Mouse (Mus musculus) left cerebral cortex, postnatal 36 days (tissue): ENCODE results near the gene Unc5b. TPM values are rescaled to one million over a fixed set of nuclear protein-coding genes. Genes with fewer than 3 reads are reported as not detected.

ENCODE experiments used
- DNase-seq, 2 experiments: peaks; one replicate each; pipeline ENCODE4 v3.0.0; 2021 to 2022; ENCODE audit warnings: low spot score in 2 of 2, mixed read lengths in 1 of 2
- intact Hi-C: fragments of 180-260 bp; cut with DNase I; formaldehyde crosslinking; loops from one replicate; pipeline ENCODE4 v1.15.1; 2025
- total RNA-seq, 2 experiments: library from RNA; stranded (reverse); gene quantifications; 2 replicates each; pipeline ENCODE4 v1.2.3; 2021

Unc5b gene
- total RNA-seq, 2 experiments from 2014 or later, result 9.7 to 13.5 TPM

GRCm38 (mm10) chr10:60804865-60805264, 26.5 kb downstream of the Unc5b start:
- intact Hi-C loops, result no loop called here
- no peak for DNase-seq

- intact Hi-C loops, result no loop called here
- DNase-seq, result no peak
These were observed 27.4 kb downstream of the Unc5b start for GRCm38 (mm10) chr10:60803971-60804370.

GRCm38 (mm10) chr10:60801898-60802412, 29.4 kb downstream of the Unc5b start:
- DNase-seq, result no peak
- intact Hi-C loops, result no loop called here

GRCm38 (mm10) chr10:60801168-60801897, 30.0 kb downstream of the Unc5b start:
- intact Hi-C loops, result no loop called here
- DNase-seq, result no peak

- DNase-seq, result no peak
- intact Hi-C loops, result no loop called here
These were observed 30.9 kb downstream of the Unc5b start for GRCm38 (mm10) chr10:60800295-60801167.

- intact Hi-C loops, result no loop called here
- DNase-seq, result no peak
These were observed 33.5 kb downstream of the Unc5b start for GRCm38 (mm10) chr10:60797682-60798422.

GRCm38 (mm10) chr10:60796474-60796873, 34.9 kb downstream of the Unc5b start:
- intact Hi-C loops, result no loop called here
- no peak for DNase-seq

- intact Hi-C loops, result no loop called here
- no peak for DNase-seq
These were observed 35.4 kb downstream of the Unc5b start for GRCm38 (mm10) chr10:60796028-60796427.

- intact Hi-C loops, result no loop called here
- DNase-seq, result no peak
These were observed 36.6 kb downstream of the Unc5b start for GRCm38 (mm10) chr10:60794792-60795191.

GRCm38 (mm10) chr10:60794374-60794773, 37.0 kb downstream of the Unc5b start:
- DNase-seq, result no peak
- intact Hi-C loops, result no loop called here

- no peak for DNase-seq
- intact Hi-C loops, result no loop called here
These were observed 38.5 kb downstream of the Unc5b start for GRCm38 (mm10) chr10:60792841-60793240.

- intact Hi-C loops, result no loop called here
These were observed 39.0 kb downstream of the Unc5b start for GRCm38 (mm10) chr10:60792365-60792764.

GRCm38 (mm10) chr10:60790912-60791311, 40.5 kb downstream of the Unc5b start:
- DNase-seq, result no peak
- intact Hi-C loops, result no loop called here

More at GRCm38 (mm10) chr10:60792365-60792764, 39.0 kb downstream of the Unc5b start:
- DNase-seq, result no peak

- no peak for DNase-seq
- intact Hi-C loops, result no loop called here
These were observed 43.9 kb downstream of the Unc5b start for GRCm38 (mm10) chr10:60787303-60788074.

GRCm38 (mm10) chr10:60783608-60784007, 47.8 kb downstream of the Unc5b start:
- no peak for DNase-seq
- intact Hi-C loops, result no loop called here

- peak; percentile 30 to 56 for DNase-seq
- intact Hi-C loops, result loop anchor here (1.0 to 5.0 kb wide), 3 partner anchors 55 to 288 kb away; no protein-coding TSS in a partner anchor
These were observed 51.8 kb downstream of the Unc5b start for GRCm38 (mm10) chr10:60779628-60780027.

GRCm38 (mm10) chr10:60778542-60778941, 52.8 kb downstream of the Unc5b start:
- DNase-seq, result peak in 1 of 2 experiments; percentile 31
- intact Hi-C loops, result loop anchor here (5.0 kb wide), 1 partner anchor 289 kb away; no protein-coding TSS in a partner anchor

GRCm38 (mm10) chr10:60775473-60775872, 55.9 kb downstream of the Unc5b start:
- intact Hi-C loops, result loop anchor here (5.0 kb wide), 1 partner anchor 292 kb away; no protein-coding TSS in a partner anchor
- no peak for DNase-seq

- intact Hi-C loops, result loop anchor here (5.0 kb wide), 1 partner anchor 293 kb away; no protein-coding TSS in a partner anchor
- DNase-seq, result no peak
These were observed 56.8 kb downstream of the Unc5b start for GRCm38 (mm10) chr10:60774616-60775015.
